Comparison of ENCODE assay signal across 20 mouse cellular contexts in genomic region chr6:51280231-51280630, GRCm38 (mm10).
DNase-seq lines count a peak whose midpoint lies in the region; ATAC-seq and TF ChIP-seq lines count a peak whose summit lies in the region.
"Had no signal": no experiment of that assay in that cellular context is flagged by ENCODE, and none has a peak within 500 bp of the region (broad histone marks: within the 10 kb centered on the region; RNA-seq: fewer than 3 reads in every experiment).

No protein-coding gene starts in this region.

- no peak overlapping the region for H3K9ac ChIP-seq in lung, embryonic 14.5 days
- H3K9ac ChIP-seq in stomach, embryonic 16.5 days (ENCODE audit: low read length) = no peak overlapping the region
- H3K9ac ChIP-seq in stomach, postnatal 0 days (ENCODE audit: low read length) = no peak overlapping the region
- H3K9ac ChIP-seq: embryonic facial prominence, embryonic 12.5 days; forebrain, embryonic 12.5 days; forebrain, postnatal 0 days; heart, embryonic 15.5 days; hindbrain, embryonic 15.5 days had no signal

- peak; percentile 45 for DNase-seq in lung, embryonic 14.5 days
- no peak for DNase-seq in lung, postnatal 14 days
- no peak for DNase-seq in stomach, postnatal 0 days (ENCODE audit: low spot score)
- DNase-seq in right cerebral cortex, postnatal 14 days = no peak
- DNase-seq: adrenal gland, postnatal 10 days; cerebellum, adult 11 months; cerebellum, adult 8-10 months; cerebellum, postnatal 14 days; forebrain, postnatal 0 days; gastrocnemius, postnatal 14 days; heart, adult 2 months; heart, postnatal 14 days had no signal

- no peaks in the 10 kb centered on the region for H3K36me3 ChIP-seq in lung, embryonic 14.5 days (ENCODE audit: insufficient read depth)
- H3K36me3 ChIP-seq in stomach, embryonic 16.5 days (ENCODE audit: control insufficient read depth, insufficient read depth, low read length) = no peaks in the 10 kb centered on the region
- H3K36me3 ChIP-seq in stomach, postnatal 0 days (ENCODE audit: control insufficient read depth, insufficient read depth, low read length) = no peaks in the 10 kb centered on the region
- H3K36me3 ChIP-seq: embryonic facial prominence, embryonic 12.5 days; forebrain, embryonic 12.5 days; heart, embryonic 15.5 days; hindbrain, embryonic 15.5 days had no signal

- ATAC-seq in lung, embryonic 14.5 days (ENCODE audit: insufficient read depth) = no peak
- ATAC-seq in stomach, embryonic 16.5 days (ENCODE audit: insufficient read depth, low FRiP score) = 0 out of 2 replicates have a peak, but pooled peaks have one; percentile 37
- no peak for ATAC-seq in stomach, postnatal 0 days (ENCODE audit: low FRiP score, low TSS enrichment)
- ATAC-seq in hematopoietic stem cell, adult 5-6 weeks (replicated peaks in 1 of 2; ENCODE audit: insufficient read depth in 1 of 2, low FRiP score in 2 of 2, low TSS enrichment in 1 of 2, low read depth in 1 of 2, poor library complexity in 2 of 2, severe bottlenecking in 2 of 2) = peak; percentile 53 to 72; a peak in 3 of 4 replicates
- ATAC-seq in megakaryocyte progenitor cell, adult 5-6 weeks (replicated peaks; ENCODE audit: poor library complexity) = 0 out of 2 replicates have a peak, but pooled peaks have one; percentile 34
- ATAC-seq: forebrain, postnatal 0 days had no signal

- no peak overlapping the region for H3K27ac ChIP-seq in lung, embryonic 14.5 days (ENCODE audit: low read depth)
- H3K27ac ChIP-seq in stomach, embryonic 16.5 days (ENCODE audit: low read length) = no peak overlapping the region
- H3K27ac ChIP-seq in stomach, postnatal 0 days (replicated peaks) = no peak overlapping the region
- H3K27ac ChIP-seq: embryonic facial prominence, embryonic 12.5 days; forebrain, embryonic 12.5 days; heart, adult 2 months; heart, embryonic 15.5 days; hindbrain, embryonic 15.5 days had no signal

- H3K4me3 ChIP-seq in lung, embryonic 14.5 days (ENCODE audit: low read depth, low read length) = no peak overlapping the region
- H3K4me3 ChIP-seq in stomach, embryonic 16.5 days (replicated peaks; ENCODE audit: low read length) = no peak overlapping the region
- no peak overlapping the region for H3K4me3 ChIP-seq in stomach, postnatal 0 days (ENCODE audit: low read depth, low read length)
- H3K4me3 ChIP-seq: embryonic facial prominence, embryonic 12.5 days; forebrain, embryonic 12.5 days; heart, adult 2 months; heart, embryonic 15.5 days; hindbrain, embryonic 15.5 days had no signal

- H3K27me3 ChIP-seq in lung, embryonic 14.5 days (ENCODE audit: insufficient read depth, low read length) = no peaks in the 10 kb centered on the region
- no peaks in the 10 kb centered on the region for H3K27me3 ChIP-seq in stomach, embryonic 16.5 days (ENCODE audit: control insufficient read depth, insufficient read depth, low read length)
- no peaks in the 10 kb centered on the region for H3K27me3 ChIP-seq in stomach, postnatal 0 days (ENCODE audit: control insufficient read depth, insufficient read depth, low read length)
- H3K27me3 ChIP-seq: embryonic facial prominence, embryonic 12.5 days; forebrain, embryonic 12.5 days; hindbrain, embryonic 15.5 days had no signal

- WGBS in lung, embryonic 14.5 days = 63% methylated on average over 7 of the region's 7 CpGs
- whole genome bisulfite sequencing in stomach, embryonic 16.5 days = 57% methylated on average over 7 of the region's 7 CpGs
- WGBS in stomach, postnatal 0 days = 57% methylated on average over 7 of the region's 7 CpGs

- H3K9me3 ChIP-seq in lung, embryonic 14.5 days (ENCODE audit: low read depth, low read length) = no peaks in the 10 kb centered on the region
- H3K9me3 ChIP-seq in stomach, embryonic 16.5 days (replicated peaks; ENCODE audit: control insufficient read depth, low read length) = no peaks in the 10 kb centered on the region
- no peaks in the 10 kb centered on the region for H3K9me3 ChIP-seq in stomach, postnatal 0 days (ENCODE audit: control insufficient read depth, low read length)
- H3K9me3 ChIP-seq: embryonic facial prominence, embryonic 12.5 days; forebrain, embryonic 12.5 days; heart, embryonic 15.5 days; hindbrain, embryonic 15.5 days had no signal

- H3K4me1 ChIP-seq in lung, embryonic 14.5 days (ENCODE audit: insufficient read depth) = peaks cover 9% of the 10 kb centered on the region
- peaks cover 11% of the 10 kb centered on the region for H3K4me1 ChIP-seq in stomach, embryonic 16.5 days (ENCODE audit: control insufficient read depth, insufficient read depth, low read length)
- H3K4me1 ChIP-seq in stomach, postnatal 0 days (replicated peaks; ENCODE audit: control insufficient read depth, insufficient read depth) = no peaks in the 10 kb centered on the region
- H3K4me1 ChIP-seq: forebrain, embryonic 12.5 days; hindbrain, embryonic 15.5 days had no signal

- no peak overlapping the region for H3K4me2 ChIP-seq in lung, embryonic 14.5 days
- H3K4me2 ChIP-seq in stomach, embryonic 16.5 days (ENCODE audit: low read depth, low read length) = no peak overlapping the region
- H3K4me2 ChIP-seq in stomach, postnatal 0 days (replicated peaks; ENCODE audit: low read depth) = no peak overlapping the region
- H3K4me2 ChIP-seq: embryonic facial prominence, embryonic 12.5 days; forebrain, embryonic 12.5 days; heart, embryonic 11.5 days; heart, embryonic 15.5 days; hindbrain, embryonic 15.5 days had no signal

- TF ChIP-seq CTCF in lung, embryonic 14.5 days (IDR thresholded peaks at IDR 0.05; ENCODE audit: low read depth) = no peak
- no peak for TF ChIP-seq CTCF in stomach, postnatal 0 days (IDR thresholded peaks at IDR 0.05; ENCODE audit: low read depth)

- no peak for TF ChIP-seq EP300 in stomach, postnatal 0 days (optimal IDR thresholded peaks at IDR 0.05)

Comparison
In these comparisons a context has a peak if more than half of its experiments do, and no peak if none do; other contexts are left out.
1. ATAC-seq: peak in stomach, embryonic 16.5 days (single experiment), hematopoietic stem cell, adult 5-6 weeks (2 of 2) and megakaryocyte progenitor cell, adult 5-6 weeks (single experiment); none in lung, embryonic 14.5 days (single experiment) and stomach, postnatal 0 days (single experiment).